Mouse (Mus musculus) effector memory CD4-positive, alpha-beta T cell, adult 5 months (primary cell): ENCODE results near the gene Cnnm4. TPM values are rescaled to one million over a fixed set of nuclear protein-coding genes. Genes with fewer than 3 reads are reported as not detected.

ENCODE experiments used
- polyA plus RNA-seq: library from polyadenylated mRNA; unstranded; fragments of 100-300 nt; shearing (Covaris generic); gene quantifications from one replicate; pipeline ENCODE4 v1.2.1, GENCODE M21; 2017

Cnnm4 gene
- 4.6 TPM for polyA plus RNA-seq

GRCm38 (mm10) chr1:36471181-36472105, at the start of gene Cnnm4:
TSS of gene Cnnm4 (plus strand) at chr1:36471620.

GRCm38 (mm10) chr1:36444471-36445464, 26.7 kb upstream of the Cnnm4 start, which contains the start of gene Lman2l:
TSS of gene Lman2l (minus strand) at chr1:36445271.

GRCm38 (mm10) chr1:36511289-36512021, 40.0 kb downstream of the Cnnm4 start, which contains the start of gene Cnnm3:
TSS of gene Cnnm3 (plus strand) at chr1:36511867.

DNA sequence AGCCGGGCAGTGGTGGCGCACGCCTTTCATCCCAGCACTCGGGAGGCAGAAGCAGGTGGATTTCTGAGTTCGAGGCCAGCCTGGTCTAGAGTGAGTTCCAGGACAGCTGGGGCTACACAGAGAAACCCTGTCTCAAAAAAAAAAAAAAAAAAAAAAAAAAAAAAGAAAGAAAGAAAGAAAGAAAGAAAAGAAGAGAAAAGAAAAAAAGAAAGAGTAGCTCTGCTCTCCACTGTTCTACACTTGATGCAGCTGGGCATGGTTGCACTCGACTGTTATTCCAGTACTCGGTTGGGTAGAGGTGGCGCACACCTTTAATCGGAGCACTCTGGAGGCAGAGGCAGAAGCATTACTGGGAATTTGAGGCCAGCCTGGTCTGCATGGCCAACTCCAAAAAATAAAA, 65.4 kb downstream of the Cnnm4 start, which contains the start of gene Ankrd23:
TSS of gene Ankrd23 (minus strand) at position 101 of the 400 bp plus-strand sequence.

DNA sequence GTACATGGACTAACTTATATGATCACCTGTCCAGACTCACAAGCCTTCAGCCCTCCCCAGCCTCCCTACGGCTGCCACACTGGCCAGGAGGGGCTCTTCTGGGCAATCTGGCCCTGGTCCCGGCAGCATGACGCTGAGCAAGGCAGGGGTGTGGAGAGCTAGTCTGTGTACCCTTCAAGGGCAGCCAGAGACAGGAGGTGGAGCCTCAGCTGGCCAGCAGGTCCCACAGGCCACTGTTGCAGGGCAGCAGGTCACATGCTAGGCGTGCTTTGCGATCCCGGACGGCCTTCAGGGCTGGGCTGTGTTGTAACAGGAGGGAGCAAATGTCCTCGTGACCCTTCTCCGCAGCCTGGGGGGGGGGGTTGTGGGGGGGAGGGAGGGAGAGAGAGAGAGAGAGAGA, 67.8 kb downstream of the Cnnm4 start, which contains the start of gene Gm42417:
TSS of gene Gm42417 (minus strand) at position 244 of the 400 bp plus-strand sequence.

GRCm38 (mm10) chr1:36546888-36547471, 75.6 kb downstream of the Cnnm4 start, which contains the start of gene Ankrd39:
TSS of gene Ankrd39 (minus strand) at chr1:36547445.

Other genes starting within 250 kb of the Cnnm4 start
- gene Uggt1, start 226.9 kb upstream of the Cnnm4 start, polyA plus RNA-seq = 86.8 TPM
- gene Neurl3, start 196.9 kb upstream of the Cnnm4 start, polyA plus RNA-seq = 602 TPM
- 634 TPM for gene Arid5a, start 163.9 kb upstream of the Cnnm4 start, polyA plus RNA-seq
- gene Kansl3, start 102.4 kb upstream of the Cnnm4 start, polyA plus RNA-seq = 89.9 TPM
- 0.51 TPM for gene Fer1l5, start 99.3 kb upstream of the Cnnm4 start, polyA plus RNA-seq
- 23.3 TPM for gene Lman2l, start 26.3 kb upstream of the Cnnm4 start, polyA plus RNA-seq
- 25.1 TPM for gene Cnnm3, start 40.2 kb downstream of the Cnnm4 start, polyA plus RNA-seq
- gene Ankrd23, start 65.3 kb downstream of the Cnnm4 start, polyA plus RNA-seq = 12.6 TPM
- 1.9 TPM for gene Gm42417, start 67.8 kb downstream of the Cnnm4 start, polyA plus RNA-seq
- 22.4 TPM for gene Ankrd39, start 75.8 kb downstream of the Cnnm4 start, polyA plus RNA-seq
- 1.1 TPM for gene Sema4c, start 86.7 kb downstream of the Cnnm4 start, polyA plus RNA-seq
- gene Fam178b, start 211.6 kb downstream of the Cnnm4 start, polyA plus RNA-seq = not detected
- 376 TPM for gene Cox5b, start 219.8 kb downstream of the Cnnm4 start, polyA plus RNA-seq
- not detected for gene 4933424G06Rik, start 238.5 kb downstream of the Cnnm4 start, polyA plus RNA-seq
- 54.3 TPM for gene Actr1b, start 242.8 kb downstream of the Cnnm4 start, polyA plus RNA-seq